Mouse (Mus musculus) v-Abl transformed pro-B cells (cell line): Measurements from ENCODE around the gene Rmnd5b.

ENCODE experiments used
- in situ Hi-C, 2 experiments: fragments of 400-800 bp; cut with MboI; formaldehyde crosslinking; loops; one replicate each; pipeline ENCODE4 v1.15.1; 2025; ENCODE audit not compliant: unreplicated experiment in 2 of 2

Rmnd5b gene

DNA sequence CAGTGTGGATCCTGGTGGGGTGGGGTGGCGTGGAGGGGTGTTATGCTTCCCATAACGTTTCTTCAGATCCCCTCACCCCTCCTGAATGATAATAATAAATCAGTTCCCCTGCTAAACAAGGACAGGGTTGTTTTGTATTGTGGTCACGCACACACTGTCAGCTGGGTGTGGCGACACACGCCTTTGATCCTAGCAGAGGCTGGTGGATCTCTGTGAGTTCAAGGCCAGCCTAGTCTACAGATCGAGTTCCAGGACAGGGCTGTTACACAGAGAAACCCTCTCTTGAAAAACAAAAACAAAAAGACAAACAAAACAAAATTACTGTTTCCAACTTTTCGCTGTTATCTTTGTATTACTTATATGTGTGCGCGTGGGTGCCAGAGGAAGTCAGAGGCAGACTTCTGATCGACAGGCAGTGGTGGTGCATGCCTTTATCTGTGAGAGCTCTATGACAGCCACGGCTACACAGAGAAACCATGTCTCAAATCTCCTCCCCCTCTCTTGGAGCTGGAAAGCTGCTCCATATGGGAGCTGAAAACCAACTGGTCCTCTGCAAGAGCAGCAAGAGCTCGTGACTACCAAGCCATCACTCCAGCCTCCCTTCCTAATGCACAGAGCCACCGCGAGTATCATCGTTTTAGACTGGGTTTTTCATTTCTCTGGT is 5.9 kb downstream of the Rmnd5b start:
- in situ Hi-C loops = no loop called here

DNA sequence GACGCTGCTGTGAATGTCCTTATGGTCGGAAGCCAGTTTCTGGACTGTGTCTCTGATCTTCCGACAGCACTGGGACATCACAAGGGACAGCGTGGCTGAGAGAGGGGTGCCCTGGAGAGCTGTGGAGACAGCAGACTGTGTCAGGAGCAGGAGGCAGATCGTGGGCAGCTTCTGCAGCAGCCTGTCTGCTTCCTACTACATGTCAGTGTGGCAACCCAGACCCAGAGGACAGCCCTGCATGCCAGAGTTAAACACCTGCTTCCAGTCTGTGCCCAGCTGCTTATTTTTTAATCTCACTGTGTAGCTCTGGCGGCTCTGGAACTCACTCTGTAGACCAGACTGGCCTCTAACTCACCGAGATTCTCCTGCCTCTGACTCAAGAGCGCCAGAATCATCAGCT is 7.8 kb downstream of the Rmnd5b start:
- in situ Hi-C loops = no loop called here

DNA sequence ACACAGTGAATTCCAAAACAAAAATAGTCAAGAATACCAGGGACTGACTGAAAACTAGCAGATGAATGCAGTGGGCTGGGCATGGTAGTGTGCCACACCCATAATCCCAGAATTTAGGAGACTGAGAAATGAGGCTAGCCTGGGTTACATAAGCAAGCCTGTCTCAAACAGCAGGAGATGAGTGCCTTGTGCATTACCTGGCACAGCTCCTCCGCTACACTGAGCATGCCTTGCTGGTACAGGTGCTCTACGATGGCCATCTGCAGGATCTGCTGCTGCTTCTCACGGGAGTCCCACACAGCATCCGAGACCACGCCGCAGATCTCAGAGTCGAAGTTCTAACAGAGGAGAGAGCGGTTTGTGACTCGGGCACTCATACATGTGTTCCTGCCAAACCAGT is 8.3 kb downstream of the Rmnd5b start:
- in situ Hi-C loops = no loop called here

DNA sequence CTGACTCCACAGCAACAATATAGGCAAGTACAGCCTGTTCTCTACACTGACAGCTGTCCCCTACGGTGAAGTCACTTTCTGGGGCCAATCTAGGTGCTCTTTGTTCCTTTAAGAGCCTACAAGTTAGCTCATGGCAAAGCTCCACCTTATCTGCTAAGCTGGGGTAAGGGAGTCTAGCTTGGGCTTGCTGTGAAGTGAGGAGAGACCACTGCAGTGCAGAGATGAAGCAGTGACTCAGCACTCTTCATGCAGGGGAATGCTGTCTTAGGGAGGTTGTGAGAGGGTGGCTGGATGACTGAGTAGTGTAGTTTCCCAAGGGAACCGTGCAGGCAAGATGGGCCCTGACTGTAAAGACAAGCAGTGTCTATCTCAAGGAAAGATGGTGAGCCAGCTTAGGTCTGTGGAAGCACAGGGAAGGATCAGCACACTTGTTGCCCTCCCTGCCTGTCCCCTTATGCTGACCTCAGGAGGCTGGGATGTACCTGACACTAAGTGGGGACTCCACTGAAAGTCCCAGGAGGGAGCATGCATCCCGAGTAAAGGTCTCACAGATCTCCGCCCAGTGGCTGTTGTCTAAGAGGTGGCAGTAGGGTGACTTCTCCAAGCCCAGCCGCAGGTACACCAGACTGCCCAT is 10.4 kb downstream of the Rmnd5b start:
- in situ Hi-C loops = no loop called here

DNA sequence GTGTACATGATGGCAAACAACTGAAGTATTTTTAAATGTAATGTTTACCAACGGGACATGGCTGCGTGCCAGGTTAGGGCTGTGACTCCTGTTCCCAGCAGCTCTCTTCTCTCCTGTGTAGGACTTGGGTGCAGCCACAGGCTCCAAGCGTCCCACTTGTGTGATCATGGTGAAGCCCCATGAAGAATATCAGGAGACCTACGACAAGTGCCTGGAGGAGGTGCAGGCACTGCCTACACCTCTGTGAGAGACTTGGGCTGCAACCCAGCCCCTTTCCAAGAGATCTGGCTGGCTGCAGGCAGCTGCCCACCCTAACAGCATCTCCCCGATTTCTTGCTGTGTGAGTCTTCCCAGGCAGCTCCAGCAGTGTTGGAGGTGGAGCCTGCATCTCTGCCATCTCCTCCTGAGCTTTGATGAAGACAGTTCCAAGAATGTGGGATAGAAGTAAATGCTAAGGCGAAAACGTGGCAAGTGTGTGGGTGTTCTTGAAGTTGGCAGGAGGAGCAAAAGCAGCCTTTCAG is 12.7 kb downstream of the Rmnd5b start:
- in situ Hi-C loops = loop anchor here in 1 of 2 experiments (25.0 kb wide), 1 partner anchor 1689 kb away; the partner anchor contains the start of genes Hspa4 and Zcchc10

DNA sequence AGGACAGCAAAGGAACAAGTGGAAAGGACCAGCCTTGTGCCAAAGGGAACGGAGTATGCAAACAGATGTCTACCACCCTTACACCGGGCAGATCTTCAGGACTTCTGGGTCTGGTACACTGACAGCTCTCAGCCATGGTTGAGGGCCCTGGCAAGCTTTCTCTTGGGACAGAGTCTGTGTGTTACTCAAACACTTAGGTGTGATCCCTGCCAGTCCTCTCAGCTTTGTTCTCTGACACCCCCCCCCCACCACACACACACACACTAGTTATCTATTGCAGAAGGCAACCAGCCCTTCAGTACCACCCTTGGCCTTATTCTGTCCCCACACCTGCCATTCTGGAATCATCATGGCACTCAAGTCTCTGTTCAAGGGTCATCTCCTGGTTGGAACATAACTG is 13.9 kb downstream of the Rmnd5b start:
- in situ Hi-C loops = loop anchor here in 1 of 2 experiments (25.0 kb wide), 1 partner anchor 1691 kb away; the partner anchor contains the start of genes Hspa4 and Zcchc10

DNA sequence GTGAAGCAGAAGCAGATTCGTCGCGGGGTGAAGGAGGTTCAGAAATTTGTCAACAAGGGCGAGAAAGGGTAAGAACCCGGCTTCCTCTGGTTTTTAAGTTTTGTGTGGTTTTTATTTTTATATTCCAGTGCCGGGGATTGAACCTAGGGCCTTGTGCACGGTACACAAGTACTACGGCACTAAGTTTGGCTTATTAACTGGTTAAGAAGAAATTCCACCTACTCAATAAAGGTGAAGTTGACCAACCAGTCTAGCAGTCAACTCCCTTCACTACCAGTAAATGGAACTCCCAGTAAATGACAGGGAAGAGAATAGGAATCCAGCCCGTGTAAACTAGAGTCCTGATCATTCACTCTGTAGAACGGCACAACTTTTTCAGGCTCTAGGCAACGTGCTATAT is 15.6 kb downstream of the Rmnd5b start:
- in situ Hi-C loops = loop anchor here in 1 of 2 experiments (25.0 kb wide), 1 partner anchor 1692 kb away; the partner anchor contains the start of genes Hspa4 and Zcchc10

DNA sequence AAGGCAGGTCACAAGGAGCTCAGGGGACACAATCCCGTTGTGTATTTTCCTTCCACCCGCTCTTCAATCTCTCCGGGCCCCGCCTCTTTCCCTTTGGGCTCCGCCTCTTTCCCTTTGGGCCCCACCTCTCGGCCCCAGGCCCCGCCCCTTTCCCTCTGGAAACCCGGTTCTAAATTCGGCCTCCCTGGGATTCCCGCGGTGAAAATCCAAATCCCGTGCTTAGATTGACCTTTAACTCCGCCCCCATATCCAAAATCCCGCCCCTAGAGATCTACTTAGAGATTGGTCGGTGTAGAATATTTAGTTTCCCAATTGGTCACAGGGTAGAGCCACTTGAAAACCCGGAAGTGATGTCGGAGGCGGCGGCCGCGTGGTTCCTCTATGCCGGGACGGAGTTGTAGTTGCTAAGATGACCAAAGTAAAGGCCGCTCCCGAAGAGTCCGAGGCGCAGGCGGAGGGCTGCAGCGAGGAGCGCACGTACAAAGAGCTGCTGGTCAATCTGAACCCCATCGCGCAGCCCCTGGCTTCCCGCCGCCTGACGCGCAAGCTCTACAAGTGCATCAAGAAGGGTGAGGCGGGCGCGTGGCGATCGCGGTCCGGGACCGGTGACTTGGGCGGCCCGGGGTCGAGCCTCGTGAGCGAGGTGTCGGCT is 16.2 kb downstream of the Rmnd5b start, which contains the start of gene Nhp2:
TSS of gene Nhp2 (plus strand) at position 327 of the 652 bp plus-strand sequence.
- in situ Hi-C loops = loop anchor here (5.0 to 25.0 kb wide), 4 partner anchors 33 to 1693 kb away; partner anchors contain the start of genes D930048N14Rik (in 2 of the 2), N4bp3 (in 2 of the 2), Hspa4 (in 1 of the 2) and Zcchc10 (in 1 of the 2)

DNA sequence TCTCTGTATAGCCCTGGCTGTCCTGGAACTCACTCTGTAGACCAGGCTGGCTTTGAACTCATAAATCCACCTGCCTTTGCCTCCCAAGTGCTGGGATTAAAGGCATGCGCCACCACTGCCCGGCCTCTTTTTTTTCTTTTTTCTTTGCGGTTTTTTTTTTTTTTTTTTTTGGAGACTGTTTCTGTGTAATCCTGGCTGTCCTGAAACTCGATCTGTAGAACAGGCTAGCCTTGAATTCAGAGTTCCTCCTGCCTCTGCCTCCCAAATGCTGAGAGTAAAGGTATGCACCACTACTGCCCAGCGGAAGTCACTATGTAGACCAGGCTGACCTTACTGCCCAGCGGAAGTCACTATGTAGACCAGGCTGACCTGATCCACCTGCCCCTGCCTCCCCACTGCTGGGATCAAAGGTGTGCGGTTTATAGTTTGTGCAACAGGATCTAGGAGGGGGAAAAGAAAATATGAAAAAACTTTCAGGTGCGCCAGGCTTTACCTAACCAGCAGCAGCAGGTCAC is 16.7 kb downstream of the Rmnd5b start:
- in situ Hi-C loops = loop anchor here (5.0 to 25.0 kb wide), 4 partner anchors 33 to 1693 kb away; partner anchors contain the start of genes D930048N14Rik (in 2 of the 2), N4bp3 (in 2 of the 2), Hspa4 (in 1 of the 2) and Zcchc10 (in 1 of the 2)

DNA sequence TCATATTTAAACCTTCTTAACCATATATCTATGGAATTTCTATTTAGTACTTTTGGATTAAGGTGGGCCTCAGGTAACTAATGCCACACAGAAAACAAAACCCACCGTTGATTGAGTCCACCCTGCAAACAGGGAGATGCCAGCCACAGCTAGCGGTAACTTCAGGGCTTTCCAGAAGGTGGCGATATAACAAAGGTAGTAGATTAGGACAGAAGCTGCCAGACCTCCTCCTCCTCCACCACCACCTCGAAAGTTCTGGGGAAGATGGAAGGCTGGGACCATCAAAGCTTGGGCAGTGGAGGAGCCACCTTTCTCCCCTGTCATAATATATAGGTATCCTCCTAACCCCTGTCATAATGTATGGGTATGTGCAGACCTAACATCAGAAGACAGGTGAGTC is 18.0 kb downstream of the Rmnd5b start:
- in situ Hi-C loops = loop anchor here (5.0 to 25.0 kb wide), 4 partner anchors 35 to 1695 kb away; partner anchors contain the start of genes D930048N14Rik (in 2 of the 2), N4bp3 (in 2 of the 2), Hspa4 (in 1 of the 2) and Zcchc10 (in 1 of the 2)

DNA sequence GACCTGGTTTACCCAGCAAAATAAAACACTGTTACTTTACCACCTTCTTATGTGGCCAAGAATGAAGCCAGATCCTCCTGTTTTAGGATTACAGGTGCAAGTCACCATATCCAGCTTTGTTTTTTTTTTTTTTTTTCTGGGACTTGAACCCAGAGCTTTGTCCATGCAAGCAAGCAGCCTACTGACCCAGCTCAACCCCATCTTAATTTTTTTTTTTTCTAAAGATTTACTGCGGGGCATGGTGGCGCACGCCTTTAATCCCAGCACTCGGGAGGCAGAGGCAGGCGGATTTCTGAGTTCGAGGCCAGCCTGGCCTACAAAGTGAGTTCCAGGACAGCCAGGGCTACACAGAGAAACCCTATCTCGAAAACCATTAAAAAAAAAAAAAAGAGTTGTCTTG is 19.6 kb downstream of the Rmnd5b start:
- in situ Hi-C loops = loop anchor here (5.0 to 25.0 kb wide), 4 partner anchors 36 to 1696 kb away; partner anchors contain the start of genes D930048N14Rik (in 2 of the 2), N4bp3 (in 2 of the 2), Hspa4 (in 1 of the 2) and Zcchc10 (in 1 of the 2)

DNA sequence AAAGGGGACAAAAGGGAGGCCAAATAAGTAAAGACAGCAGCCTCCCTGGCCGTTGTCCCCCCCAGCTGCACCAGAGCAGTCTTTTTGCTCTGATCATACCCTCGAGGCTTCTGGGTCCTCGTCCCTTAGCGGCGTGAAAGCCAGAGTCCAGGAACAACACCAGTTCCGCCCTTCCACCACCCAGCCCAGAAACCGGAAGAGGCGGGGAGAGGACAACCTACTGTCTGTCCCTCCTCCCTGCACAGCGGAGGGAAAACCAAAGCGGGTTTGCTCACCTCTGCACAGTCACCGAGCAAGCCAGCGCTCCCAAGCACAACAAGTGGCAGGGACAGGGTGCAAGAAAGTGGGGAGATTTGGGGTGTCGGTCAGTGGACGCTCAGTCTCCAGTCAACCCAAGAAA is 20.1 kb downstream of the Rmnd5b start:
- in situ Hi-C loops = loop anchor here (5.0 to 25.0 kb wide), 4 partner anchors 37 to 1697 kb away; partner anchors contain the start of genes D930048N14Rik (in 2 of the 2), N4bp3 (in 2 of the 2), Hspa4 (in 1 of the 2) and Zcchc10 (in 1 of the 2)

DNA sequence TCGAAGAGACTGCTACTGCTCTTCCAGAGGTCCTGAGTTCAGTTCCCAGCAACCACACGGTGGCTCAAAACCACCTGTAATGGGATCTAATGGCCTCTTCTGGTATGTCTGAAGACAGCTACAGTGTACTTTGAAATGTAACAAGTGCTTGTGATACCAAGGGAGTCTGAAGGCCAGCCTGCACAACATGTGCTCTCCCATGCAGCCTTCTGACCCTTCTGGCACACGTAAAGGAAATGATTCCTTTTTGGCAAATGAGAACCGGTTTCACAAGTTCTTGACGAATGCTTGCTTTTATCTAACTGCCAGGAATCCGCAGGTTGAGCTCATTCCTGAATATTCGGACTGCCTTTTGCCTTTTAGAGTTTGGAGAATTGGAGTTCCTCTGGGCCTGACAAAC is 20.6 kb downstream of the Rmnd5b start:
- in situ Hi-C loops = loop anchor here (5.0 to 25.0 kb wide), 4 partner anchors 37 to 1697 kb away; partner anchors contain the start of genes D930048N14Rik (in 2 of the 2), N4bp3 (in 2 of the 2), Hspa4 (in 1 of the 2) and Zcchc10 (in 1 of the 2)

DNA sequence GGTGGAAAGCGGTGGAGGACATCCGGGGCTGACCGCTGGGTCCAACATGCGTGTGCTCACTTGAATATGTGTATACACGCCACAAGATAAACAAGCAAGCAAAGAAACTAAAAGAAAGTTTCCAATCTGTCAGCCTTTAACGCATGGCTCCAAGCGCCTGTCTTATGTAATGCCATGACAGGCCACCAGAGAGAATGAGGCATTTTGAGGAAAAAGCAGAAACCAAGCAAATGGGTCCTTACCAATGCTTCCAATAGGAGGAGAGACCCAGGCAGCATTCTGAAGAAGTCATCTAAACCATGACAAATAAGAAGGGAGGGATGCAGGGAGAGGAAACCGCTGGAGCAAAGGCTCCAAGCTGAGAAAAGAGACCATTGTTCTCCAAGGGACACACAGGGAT is 21.4 kb downstream of the Rmnd5b start:
- in situ Hi-C loops = loop anchor here in 1 of 2 experiments (25.0 kb wide), 1 partner anchor 1698 kb away; the partner anchor contains the start of genes Hspa4 and Zcchc10

DNA sequence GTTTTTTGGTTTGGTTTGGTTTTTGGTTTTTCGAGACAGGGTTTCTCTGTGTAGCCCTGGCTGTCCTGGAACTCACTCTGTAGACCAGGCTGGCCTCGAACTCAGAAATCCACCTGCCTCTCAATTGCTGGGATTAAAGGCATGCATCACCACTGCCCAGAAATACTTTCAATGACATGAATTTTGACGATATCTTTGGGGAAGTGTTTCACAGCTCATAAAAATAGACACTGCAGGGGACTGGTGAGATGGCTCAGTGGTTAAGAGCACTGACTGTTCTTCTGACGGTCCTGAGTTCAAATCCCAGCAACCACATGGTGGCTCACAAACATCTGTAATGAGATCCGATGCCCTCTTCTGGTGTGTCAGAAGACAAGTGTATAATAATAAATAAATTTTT is 25.8 kb downstream of the Rmnd5b start:
- in situ Hi-C loops = loop anchor here in 1 of 2 experiments (10.0 to 25.0 kb wide), 2 partner anchors 385 to 1702 kb away; partner anchors contain the start of genes Hspa4 and Zcchc10

DNA sequence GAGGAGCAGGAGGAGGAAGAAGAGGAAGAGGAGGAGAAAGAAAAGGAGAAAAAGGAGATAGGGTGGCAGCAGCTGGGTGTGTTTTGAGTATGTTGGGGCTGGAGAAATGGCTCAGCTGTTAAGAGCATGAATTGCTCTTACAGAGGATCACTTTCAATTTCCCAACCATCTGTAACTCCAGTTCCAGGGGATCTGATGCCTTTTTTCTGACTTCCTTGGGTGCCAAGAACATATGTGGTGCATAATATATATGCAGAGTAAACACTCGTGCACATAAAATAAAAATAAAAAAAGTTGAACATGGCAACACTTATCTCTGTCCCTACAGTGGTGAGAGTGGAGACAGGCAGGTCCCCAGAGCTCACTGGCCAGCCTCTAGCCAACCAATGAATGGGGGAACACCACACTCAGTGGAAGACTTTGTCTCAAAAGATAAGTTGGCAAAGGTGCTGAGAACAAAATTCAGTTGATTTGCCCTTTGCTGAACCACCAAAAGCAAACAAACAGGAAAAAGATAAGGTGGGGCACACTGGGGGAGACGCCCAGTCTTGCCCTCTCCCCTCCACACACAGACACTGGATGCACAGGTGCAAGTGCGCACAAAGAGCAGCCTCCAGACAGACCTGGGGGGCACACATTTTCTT is 26.3 kb downstream of the Rmnd5b start:
- in situ Hi-C loops = loop anchor here in 1 of 2 experiments (10.0 to 25.0 kb wide), 2 partner anchors 385 to 1703 kb away; partner anchors contain the start of genes Hspa4 and Zcchc10

DNA sequence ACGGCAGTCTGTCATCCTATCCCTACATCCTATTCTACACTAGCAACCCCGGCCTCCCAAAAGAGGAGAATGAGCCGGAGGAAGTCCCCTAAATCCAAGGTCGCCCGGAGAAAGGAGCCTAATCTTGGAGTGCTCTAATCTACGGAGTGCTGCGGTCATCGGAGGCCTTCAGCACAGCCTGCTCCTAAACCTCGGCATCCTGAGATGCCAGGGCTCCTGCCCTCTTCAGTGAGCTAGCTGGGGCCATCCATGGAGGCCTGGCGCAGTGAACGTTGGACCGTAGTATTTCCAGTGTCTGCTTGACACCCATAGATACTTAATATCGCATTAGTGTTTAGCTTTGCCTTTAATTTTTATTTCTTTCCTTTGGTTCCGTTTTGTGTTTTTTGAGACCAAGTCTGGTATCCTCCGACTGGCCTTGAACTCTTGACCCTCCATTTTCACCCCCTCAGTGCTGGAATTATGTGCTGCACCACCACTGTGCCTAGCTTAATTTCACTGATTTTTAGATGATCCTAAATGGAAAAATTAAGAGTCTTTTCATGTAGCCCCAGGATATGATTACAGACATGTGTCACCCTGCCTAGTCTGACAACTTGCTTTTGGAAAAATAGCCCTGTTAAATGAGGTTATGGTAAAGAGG is 28.5 kb downstream of the Rmnd5b start:
- in situ Hi-C loops = loop anchor here in 1 of 2 experiments (10.0 to 25.0 kb wide), 2 partner anchors 388 to 1705 kb away; partner anchors contain the start of genes Hspa4 and Zcchc10

DNA sequence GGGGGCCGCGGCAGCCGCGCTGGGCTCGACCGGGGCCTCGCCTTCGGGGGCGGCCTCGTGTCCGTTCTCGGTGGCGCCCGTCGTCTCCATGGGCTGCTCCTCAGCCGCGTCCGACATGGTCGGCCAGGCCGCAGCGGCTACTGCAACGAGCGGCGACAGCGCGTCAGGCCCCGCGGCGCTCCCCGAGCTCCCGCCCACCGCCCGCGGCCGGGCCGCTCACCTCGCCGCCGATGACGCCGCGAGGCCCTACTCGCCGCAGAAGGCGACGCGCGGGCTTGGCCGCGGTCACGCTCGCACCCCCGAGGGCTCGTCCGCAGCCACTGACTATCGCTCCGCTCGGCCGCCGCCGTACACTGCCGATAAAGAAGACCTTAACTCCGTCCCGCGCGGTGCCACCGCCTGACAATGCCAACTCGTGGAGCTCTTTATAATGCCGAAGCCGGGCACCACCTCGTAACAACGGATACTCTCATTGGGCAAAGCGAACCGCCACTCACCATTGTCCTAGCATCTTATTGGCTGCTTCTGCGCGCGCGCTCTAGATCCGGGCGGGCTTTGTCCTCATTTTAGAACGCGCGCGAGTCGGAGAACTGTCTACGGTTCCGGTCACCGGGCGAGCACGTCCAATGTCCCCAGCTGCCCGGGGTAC is 29.1 kb downstream of the Rmnd5b start, which contains the start of gene Hnrnpab:
TSS of gene Hnrnpab (minus strand) at position 401 of the 649 bp plus-strand sequence.
- in situ Hi-C loops = loop anchor here in 1 of 2 experiments (10.0 to 25.0 kb wide), 2 partner anchors 388 to 1706 kb away; partner anchors contain the start of genes Hspa4 and Zcchc10
